In the genomic region with DNA sequence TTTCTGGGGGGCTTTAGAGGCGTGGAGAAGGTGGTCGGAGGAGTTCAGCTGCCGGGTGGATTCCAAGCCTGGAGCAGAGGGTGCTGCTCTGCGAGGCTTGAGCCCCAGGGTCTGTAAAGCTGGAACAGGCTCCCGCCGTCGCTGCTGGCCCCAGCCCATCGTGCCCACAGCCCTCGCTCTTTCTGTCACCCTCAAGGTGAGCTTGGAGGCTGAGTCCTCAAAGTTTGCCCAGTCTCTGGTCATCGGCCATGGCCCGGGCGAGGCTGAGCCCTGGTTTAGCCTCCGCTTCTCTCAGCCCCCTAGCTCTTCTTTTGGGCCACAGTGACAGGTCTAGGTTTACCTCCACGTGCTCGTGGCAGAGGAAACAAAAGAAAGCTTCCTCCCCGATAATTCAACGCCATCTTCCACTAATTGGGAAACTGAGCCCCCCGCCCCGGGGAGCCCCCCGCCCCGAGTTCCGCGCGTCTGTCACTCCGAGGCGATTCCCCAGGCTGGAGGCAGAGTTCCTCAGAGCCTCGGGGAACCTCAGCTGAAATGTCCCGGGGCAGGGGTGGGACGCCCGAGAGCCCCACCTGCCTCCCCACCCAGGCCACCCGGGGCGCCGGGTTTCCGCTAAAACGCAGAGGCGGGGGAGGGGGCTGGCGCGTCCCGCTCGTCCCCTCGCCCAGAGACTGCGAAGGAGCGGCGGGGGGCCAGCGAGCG, we compare ENCODE assay signal across 8 mouse cellular contexts.
DNase-seq lines count a peak whose midpoint lies in the region; ATAC-seq and TF ChIP-seq lines count a peak whose summit lies in the region.

No protein-coding gene starts in this region.

- WGBS in forebrain, embryonic 15.5 days = 21% methylated on average over 45 of the region's 46 CpGs
- 34% methylated on average over 32 of the region's 46 CpGs for WGBS in hindbrain, postnatal 0 days
- 15% methylated on average over 46 of the region's 46 CpGs for WGBS in liver, embryonic 15.5 days (ENCODE audit: insufficient replicate concordance)
- WGBS in neural tube, embryonic 14.5 days = 16% methylated on average over 44 of the region's 46 CpGs

- peaks cover 9% of the 10 kb centered on the region for H3K27me3 ChIP-seq in megakaryocyte, embryonic 14.5 days (replicated peaks)
- H3K27me3 ChIP-seq in forebrain, embryonic 15.5 days = no peaks in the 10 kb centered on the region
- H3K27me3 ChIP-seq in hindbrain, postnatal 0 days (ENCODE audit: insufficient read depth, low read length) = no peaks in the 10 kb centered on the region
- H3K27me3 ChIP-seq in liver, embryonic 15.5 days = no peaks in the 10 kb centered on the region
- no peaks in the 10 kb centered on the region for H3K27me3 ChIP-seq in neural tube, embryonic 14.5 days (ENCODE audit: control insufficient read depth, insufficient read depth, low read length)

- peak overlapping the region; percentile 53 for H3K4me2 ChIP-seq in forebrain, embryonic 15.5 days (replicated peaks)
- H3K4me2 ChIP-seq in hindbrain, postnatal 0 days (ENCODE audit: low read depth, low read length) = peak overlapping the region; percentile 63
- H3K4me2 ChIP-seq in liver, embryonic 15.5 days = peak overlapping the region; percentile 72
- peak overlapping the region; percentile 54 for H3K4me2 ChIP-seq in neural tube, embryonic 14.5 days (ENCODE audit: low read depth, low read length)

- no peaks in the 10 kb centered on the region for H3K36me3 ChIP-seq in megakaryocyte, embryonic 14.5 days (replicated peaks; ENCODE audit: low read length)
- no peaks in the 10 kb centered on the region for H3K36me3 ChIP-seq in forebrain, embryonic 15.5 days
- no peaks in the 10 kb centered on the region for H3K36me3 ChIP-seq in hindbrain, postnatal 0 days (ENCODE audit: insufficient read depth, low read length)
- no peaks in the 10 kb centered on the region for H3K36me3 ChIP-seq in liver, embryonic 15.5 days (replicated peaks)
- H3K36me3 ChIP-seq in neural tube, embryonic 14.5 days (ENCODE audit: control insufficient read depth, insufficient read depth, low read length) = no peaks in the 10 kb centered on the region

- peak overlapping the region; percentile 94 for H3K4me3 ChIP-seq in megakaryocyte, embryonic 14.5 days (replicated peaks)
- peak overlapping the region; percentile 83 for H3K4me3 ChIP-seq in brown adipose tissue, adult 24 weeks (ENCODE audit: insufficient read depth, low read depth, low read length)
- H3K4me3 ChIP-seq in forebrain, embryonic 15.5 days = peak overlapping the region; percentile 76
- H3K4me3 ChIP-seq in hindbrain, postnatal 0 days (ENCODE audit: low read length) = peak overlapping the region; percentile 65
- peak overlapping the region; percentile 74 for H3K4me3 ChIP-seq in liver, embryonic 15.5 days (replicated peaks)
- H3K4me3 ChIP-seq in neural tube, embryonic 14.5 days (ENCODE audit: low read depth, low read length) = peak overlapping the region; percentile 62

- H3K9ac ChIP-seq in forebrain, embryonic 15.5 days (replicated peaks) = peak overlapping the region; percentile 66
- H3K9ac ChIP-seq in hindbrain, postnatal 0 days (replicated peaks; ENCODE audit: low read length) = peak overlapping the region; percentile 68
- peak overlapping the region; percentile 73 for H3K9ac ChIP-seq in liver, embryonic 15.5 days
- peak overlapping the region; percentile 71 for H3K9ac ChIP-seq in neural tube, embryonic 14.5 days (replicated peaks; ENCODE audit: low read depth, low read length)

- DNase-seq in hindbrain, postnatal 0 days (ENCODE audit: low spot score) = peak; percentile 2
- DNase-seq in urinary bladder, postnatal 4 days (ENCODE audit: low spot score in 2 of 2) = peak; percentile 17 to 60

- ATAC-seq in megakaryocyte, adult 5-6 weeks (ENCODE audit: poor library complexity, severe bottlenecking) = no peak
- peak; percentile 8 for ATAC-seq in forebrain, embryonic 15.5 days (replicated peaks)
- no peak for ATAC-seq in hindbrain, postnatal 0 days
- ATAC-seq in liver, embryonic 15.5 days (ENCODE audit: insufficient read depth) = peak; percentile 44
- peak; percentile 10 for ATAC-seq in neural tube, embryonic 14.5 days (ENCODE audit: low read depth)

- H3K9me3 ChIP-seq in megakaryocyte, embryonic 14.5 days = peaks cover 11% of the 10 kb centered on the region; the same call in 1 of the 2 replicates
- H3K9me3 ChIP-seq in forebrain, embryonic 15.5 days = no peaks in the 10 kb centered on the region
- no peaks in the 10 kb centered on the region for H3K9me3 ChIP-seq in hindbrain, postnatal 0 days (ENCODE audit: low read length)
- no peaks in the 10 kb centered on the region for H3K9me3 ChIP-seq in liver, embryonic 15.5 days (replicated peaks)
- H3K9me3 ChIP-seq in neural tube, embryonic 14.5 days (ENCODE audit: control insufficient read depth, low read length) = no peaks in the 10 kb centered on the region

- H3K4me1 ChIP-seq in megakaryocyte, embryonic 14.5 days = 0 out of 2 replicates have a peak, but pooled peaks cover 6% of the 10 kb centered on the region
- H3K4me1 ChIP-seq in brown adipose tissue, adult 24 weeks (ENCODE audit: control insufficient read depth, insufficient read depth, insufficient read length, low read length) = no peaks in the 10 kb centered on the region; the same call in 1 of the 2 replicates
- H3K4me1 ChIP-seq in forebrain, embryonic 15.5 days = peaks cover 11% of the 10 kb centered on the region; the same call in 1 of the 2 replicates
- H3K4me1 ChIP-seq in hindbrain, postnatal 0 days (ENCODE audit: insufficient read depth, low read length) = no peaks in the 10 kb centered on the region
- peaks cover 13% of the 10 kb centered on the region; the same call in 1 of the 2 replicates for H3K4me1 ChIP-seq in liver, embryonic 15.5 days (replicated peaks)
- peaks cover 6% of the 10 kb centered on the region; the same call in 1 of the 2 replicates for H3K4me1 ChIP-seq in neural tube, embryonic 14.5 days (ENCODE audit: control insufficient read depth, insufficient read depth, low read length)

- H3K27ac ChIP-seq in brown adipose tissue, adult 24 weeks (replicated peaks; ENCODE audit: low read depth, low read length) = 0 out of 2 replicates have a peak overlapping the region, but pooled peaks have one; percentile 61
- H3K27ac ChIP-seq in forebrain, embryonic 15.5 days (replicated peaks) = peak overlapping the region; percentile 56
- H3K27ac ChIP-seq in hindbrain, postnatal 0 days = 0 out of 2 replicates have a peak overlapping the region, but pooled peaks have one; percentile 26
- H3K27ac ChIP-seq in liver, embryonic 15.5 days (replicated peaks) = peak overlapping the region; percentile 53; the same call in 1 of the 2 replicates
- H3K27ac ChIP-seq in neural tube, embryonic 14.5 days (ENCODE audit: low read depth, low read length) = peak overlapping the region; percentile 16; the same call in 1 of the 2 replicates

- no peak for TF ChIP-seq CTCF in hindbrain, postnatal 0 days (IDR thresholded peaks at IDR 0.05; ENCODE audit: low read depth)

Comparison
In these comparisons a context has a peak if more than half of its experiments do, and no peak if none do; other contexts are left out.
1. ATAC-seq: peak in forebrain, embryonic 15.5 days (single experiment), liver, embryonic 15.5 days (single experiment) and neural tube, embryonic 14.5 days (single experiment); none in megakaryocyte, adult 5-6 weeks (single experiment) and hindbrain, postnatal 0 days (single experiment).
2. Peak in every context shown above with its lines, with median percentiles within 50 percentile points of each other: H3K4me3 ChIP-seq, H3K27ac ChIP-seq, H3K4me2 ChIP-seq and H3K9ac ChIP-seq.